Mouse (Mus musculus) layer of hippocampus, adult 2 months (tissue): ENCODE results near the gene Vps26c. TPM values are rescaled to one million over a fixed set of nuclear protein-coding genes. Genes with fewer than 3 reads are reported as not detected.
A peak's percentile ranks its signal among the peaks of the same experiment; 100 is the strongest.

Experiments
- DNase-seq, 2 experiments: peaks; one replicate each; pipeline ENCODE4 v3.0.0; 2022; ENCODE audit warnings: low spot score in 2 of 2
- H3K27ac ChIP-seq: fragments of 200-600 bp; 2 replicates; pipeline ENCODE4 v1.8.1; 2022
- H3K4me3 ChIP-seq: fragments of 200-600 bp; 2 replicates; pipeline ENCODE4 v1.8.1; 2022; ENCODE audit warnings: mild to moderate bottlenecking
- CTCF ChIP-seq: fragments of 200-600 bp; conservative IDR thresholded peaks from 2 replicates; pipeline ENCODE4 v1.8.1; 2022; ENCODE audit warnings: antibody characterized with exemption, mild to moderate bottlenecking, moderate library complexity
- long read RNA-seq, 2 experiments: library from polyadenylated mRNA; stranded (forward); transcript quantifications; one replicate each; pipeline ENCODE4 v2.0.0; 2021; ENCODE audit warnings: borderline mapping rate in 2 of 2
- total RNA-seq, 2 experiments: library from RNA; stranded (reverse); gene quantifications; 2 replicates each; pipeline ENCODE4 v1.2.3; 2021

Gene Vps26c
- total RNA-seq: 10 to 100 TPM; 30.7 to 35.2 TPM
- long read RNA-seq, experiment 1, transcript Vps26c-201 (8 exons, 2,547 nt): major isoform, 21 of 26 reads
- long read RNA-seq, experiment 1, partial matches to known transcripts: 0 of 26 reads
- long read RNA-seq, experiment 1, other reads (novel, unspliced or antisense): 5 of 26 reads
- long read RNA-seq, experiment 2, transcript Vps26c-201 (8 exons, 2,547 nt): major isoform, 27 of 34 reads
- long read RNA-seq, experiment 2, partial matches to known transcripts: 1 of 34 reads
- long read RNA-seq, experiment 2, other reads (novel, unspliced or antisense): 6 of 34 reads

DNA sequence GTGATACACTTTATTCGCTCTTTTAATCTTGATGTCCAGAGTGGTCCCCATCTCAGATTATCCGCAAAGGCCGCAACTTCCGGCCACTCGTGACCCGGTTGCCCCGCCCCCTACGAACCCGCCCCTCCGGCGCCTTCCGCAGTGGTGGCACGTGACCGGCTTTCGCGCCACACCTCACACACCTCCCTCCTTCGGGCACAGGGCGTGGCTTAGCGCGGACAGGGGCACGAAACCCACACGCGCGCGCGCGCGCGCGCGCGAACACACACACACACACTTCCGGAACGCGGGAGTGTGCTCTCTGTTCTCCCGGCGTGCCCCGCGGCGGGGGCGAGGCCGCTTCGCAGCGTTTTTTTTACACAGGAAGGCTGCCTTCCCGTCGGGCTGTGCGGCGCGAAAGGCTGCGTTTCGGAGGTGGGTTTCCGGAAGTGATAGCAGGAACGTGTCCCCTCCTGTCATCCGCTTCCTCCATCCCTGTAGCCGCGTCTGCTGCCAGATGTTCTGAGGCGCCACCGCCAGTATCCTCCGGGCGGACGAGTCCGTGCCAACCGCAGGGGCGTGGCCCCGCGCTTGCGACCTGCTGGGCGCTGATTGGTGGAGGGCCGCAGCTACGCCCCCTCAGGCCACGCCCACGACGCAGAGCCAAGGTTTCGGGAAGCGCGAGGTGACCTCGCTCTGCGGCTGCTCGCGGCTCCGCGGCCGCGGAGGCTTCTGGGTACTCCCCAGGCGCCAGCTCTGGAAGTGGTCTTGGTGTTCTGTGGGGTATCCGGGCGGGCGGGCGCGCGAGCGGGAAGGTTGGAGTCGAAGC, at the start of gene Vps26c:
Vps26c (minus strand) TSS at position 487 of the 808 bp plus-strand sequence.
- H3K27ac ChIP-seq: peak within 1 kb of the TSS; percentile 93
- H3K4me3 ChIP-seq: peak within 1 kb of the TSS; percentile 85
- peak; percentile 94 to 96 for DNase-seq
- TF ChIP-seq CTCF: no peak

DNA sequence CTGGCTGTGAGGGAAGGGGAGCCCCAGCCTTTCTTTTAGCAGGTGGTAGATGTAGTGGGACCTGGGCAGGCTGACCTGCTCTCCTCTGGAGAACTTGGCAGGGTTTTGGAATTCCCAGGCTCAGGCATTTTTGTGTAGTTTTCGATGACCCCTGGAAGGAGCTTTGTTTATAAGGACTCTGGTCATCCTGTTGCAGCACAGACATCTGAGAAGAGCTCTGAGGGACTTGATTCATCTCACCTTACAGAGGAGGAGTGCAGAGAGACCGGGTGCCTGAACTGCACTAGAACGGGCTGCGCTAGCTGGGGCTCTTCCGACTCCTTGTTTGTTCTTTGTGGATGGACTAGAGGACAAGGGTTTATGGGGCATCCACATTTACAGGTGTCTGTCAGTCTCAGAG, 49.1 kb upstream of the Vps26c start:
- no peak overlapping the region for H3K27ac ChIP-seq
- H3K4me3 ChIP-seq: no peak overlapping the region
- DNase-seq: no peak
- no peak for TF ChIP-seq CTCF

DNA sequence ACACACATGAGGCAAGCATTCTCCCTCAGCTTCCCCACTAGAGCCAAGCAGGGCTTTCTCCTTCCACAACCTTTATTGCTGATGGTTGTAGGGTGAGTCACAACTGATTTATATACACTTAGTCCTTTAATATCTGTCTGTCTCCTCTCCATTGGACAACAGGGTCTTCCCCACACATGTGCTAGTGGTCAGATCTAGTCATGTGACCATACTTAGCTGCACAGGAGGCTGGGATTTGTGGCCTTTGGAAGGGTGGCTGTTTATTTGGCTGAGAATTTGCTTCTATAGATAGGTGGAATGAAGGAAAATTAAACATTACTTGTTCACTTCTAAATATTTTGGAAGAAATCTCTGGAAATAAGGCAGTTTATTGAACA, 48.1 kb upstream of the Vps26c start:
- H3K4me3 ChIP-seq: no peak overlapping the region
- no peak for TF ChIP-seq CTCF
- no peak for DNase-seq
- no peak overlapping the region for H3K27ac ChIP-seq

DNA sequence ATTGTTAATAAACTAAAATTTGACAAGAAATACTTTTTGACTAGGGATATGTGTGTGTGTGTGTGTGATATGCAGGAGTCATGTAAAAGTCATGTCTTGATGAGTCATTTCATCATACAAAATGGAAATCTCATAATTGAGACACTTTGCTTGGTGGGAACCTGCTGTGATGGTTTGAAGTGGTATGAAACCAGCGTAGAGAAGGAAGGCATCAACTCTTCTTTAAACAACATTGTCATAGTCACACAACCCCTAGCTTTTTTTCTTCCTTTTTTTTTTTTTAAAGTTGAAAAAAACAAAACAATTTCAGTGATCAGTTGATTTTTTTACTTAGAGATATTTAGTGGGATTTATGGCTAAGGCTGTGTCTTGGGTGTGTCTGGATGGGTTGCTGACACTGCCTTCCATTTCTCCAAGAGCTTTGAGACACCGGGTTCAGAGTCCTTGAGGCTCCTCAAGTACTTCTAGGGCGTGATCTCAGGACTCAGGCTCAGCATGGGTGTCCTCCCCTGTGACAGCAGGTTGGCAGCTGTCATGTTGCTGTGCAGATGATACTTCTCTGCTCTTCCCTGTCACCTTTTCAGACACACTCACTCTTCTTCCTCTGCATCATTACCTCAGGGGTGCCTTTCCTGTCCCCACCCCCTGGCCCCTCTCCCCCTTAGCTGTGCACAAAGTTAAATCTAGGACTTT, 47.5 kb upstream of the Vps26c start:
- no peak for DNase-seq
- no peak overlapping the region for H3K27ac ChIP-seq
- no peak overlapping the region for H3K4me3 ChIP-seq
- no peak for TF ChIP-seq CTCF

DNA sequence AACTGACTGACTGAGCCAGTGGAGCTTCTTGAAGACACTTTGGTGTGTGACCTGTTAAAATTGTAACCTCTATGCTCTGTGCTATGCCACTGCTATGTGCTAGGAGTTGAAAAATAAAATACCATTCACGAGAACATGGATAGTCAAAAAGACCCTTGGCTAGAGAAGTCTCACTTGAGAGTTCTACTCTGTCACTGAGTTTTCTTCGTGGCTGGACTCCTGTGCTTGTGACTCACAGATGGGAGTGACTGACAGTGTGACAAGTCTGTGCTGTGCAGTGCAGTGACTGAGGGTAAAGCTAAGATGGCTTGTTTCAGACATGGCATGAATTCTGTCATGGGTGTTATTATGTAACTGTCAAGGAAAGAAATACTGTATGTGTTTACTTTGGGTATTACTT, 45.8 kb upstream of the Vps26c start:
- no peak for DNase-seq
- Histone ChIP-seq H3K4me3 (peak overlapping the region; percentile 69), H3K27ac (no peak overlapping the region)
- TF ChIP-seq CTCF: no peak

GRCm38 (mm10) chr16:94571111-94571993, 44.7 kb upstream of the Vps26c start:
- peak overlapping the region; percentile 69 for H3K4me3 ChIP-seq
- DNase-seq: no peak
- no peak for TF ChIP-seq CTCF
- H3K27ac ChIP-seq: peak overlapping the region; percentile 100

GRCm38 (mm10) chr16:94570361-94571041, 43.9 kb upstream of the Vps26c start:
- H3K4me3 ChIP-seq: peak overlapping the region; percentile 69
- no peak for TF ChIP-seq CTCF
- peak; percentile 43 to 46 for DNase-seq
- H3K27ac ChIP-seq: peak overlapping the region; percentile 100

DNA sequence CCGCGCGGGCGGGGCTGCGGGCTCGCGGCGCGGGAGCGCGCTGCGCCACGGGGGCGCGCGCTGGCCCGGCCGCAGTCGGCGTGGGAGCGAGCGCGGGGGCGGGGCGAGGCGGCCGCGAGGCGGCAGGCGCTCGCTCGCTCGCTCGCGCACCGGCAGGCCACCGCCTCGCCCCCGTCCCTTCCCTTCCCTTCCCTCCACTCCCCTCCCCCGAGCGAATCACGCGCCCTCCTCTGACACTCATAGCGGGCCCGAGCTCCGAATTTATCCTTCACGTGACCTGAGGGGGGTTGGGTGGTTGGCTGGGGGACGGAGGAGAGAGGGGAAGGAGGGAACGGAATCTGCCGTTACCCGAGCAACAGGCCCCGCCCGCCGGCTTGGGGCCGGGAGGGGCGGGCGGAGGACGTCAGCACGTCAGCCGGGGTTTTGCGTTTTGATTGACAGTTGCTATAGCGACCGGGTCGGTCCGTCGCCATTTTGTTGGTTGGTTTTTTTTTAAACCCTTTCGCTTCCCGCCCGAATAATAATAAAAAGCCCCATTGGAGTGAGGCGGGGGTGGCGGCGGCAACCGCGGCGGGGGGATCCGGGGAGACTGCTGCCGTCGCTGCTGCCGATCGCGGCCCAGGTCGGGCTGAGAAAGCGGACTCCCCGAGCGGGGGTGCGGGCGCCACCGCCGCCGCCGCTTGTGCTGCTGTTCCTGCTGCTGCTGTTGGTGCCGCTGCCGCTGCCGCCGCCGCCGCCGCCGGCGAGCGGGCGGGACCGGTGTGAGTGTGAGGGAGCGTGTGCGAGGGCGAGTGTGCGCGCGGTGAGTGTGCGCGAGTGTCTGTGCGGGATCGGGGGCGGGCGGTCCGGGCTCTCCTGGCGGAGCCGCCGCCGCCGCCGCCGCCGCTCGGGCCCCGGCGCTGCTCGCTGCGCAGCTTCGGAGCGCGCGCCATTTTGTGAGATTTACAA, 42.9 kb upstream of the Vps26c start, which contains the start of gene Dyrk1a:
Dyrk1a (plus strand) TSS at position 782 of the 948 bp plus-strand sequence.
- no peak for TF ChIP-seq CTCF
- peak; percentile 99 to 100 for DNase-seq
- peak within 1 kb of the TSS; percentile 100 for H3K27ac ChIP-seq
- H3K4me3 ChIP-seq: peak within 1 kb of the TSS; percentile 75

- peak overlapping the region; percentile 73 for H3K4me3 ChIP-seq
- peak in 1 of 2 experiments; percentile 51 for DNase-seq
- H3K27ac ChIP-seq: peak overlapping the region; percentile 100
- no peak for TF ChIP-seq CTCF
These were observed 42.0 kb upstream of the Vps26c start for GRCm38 (mm10) chr16:94568335-94569228.

- DNase-seq: no peak
- Histone ChIP-seq H3K27ac (no peak overlapping the region), H3K4me3 (no peak overlapping the region)
- TF ChIP-seq CTCF: no peak
These were observed 41.1 kb upstream of the Vps26c start for GRCm38 (mm10) chr16:94567751-94568150.
